Mouse (Mus musculus) ES-E14 (cell line): ENCODE measurements around the gene Hivep3.

Source experiments
- CHD2 ChIP-seq: IDR thresholded peaks from 2 replicates; pipeline ENCODE4 v1.6.1; 2014; ENCODE audit warnings: mild to moderate bottlenecking, low read depth, low read length, inconsistent platforms
- HCFC1 ChIP-seq: IDR thresholded peaks from 2 replicates; pipeline ENCODE4 v1.6.1; 2012; ENCODE audit warnings: low read length, inconsistent platforms, borderline replicate concordance; ENCODE audit not compliant: insufficient read depth
- MAFK ChIP-seq: IDR thresholded peaks from 2 replicates; pipeline ENCODE4 v1.6.1; 2014; ENCODE audit warnings: mild to moderate bottlenecking, low read depth, low read length, inconsistent platforms; ENCODE audit not compliant: insufficient read depth
- ZC3H11A ChIP-seq: IDR thresholded peaks from 2 replicates; pipeline ENCODE4 v1.6.1; 2012; ENCODE audit warnings: low read depth, mild to moderate bottlenecking, inconsistent platforms, low read length, borderline replicate concordance
- ZNF384 ChIP-seq: IDR thresholded peaks from 2 replicates; pipeline ENCODE4 v1.6.1; 2012; ENCODE audit warnings: low read depth, low read length, inconsistent platforms

GRCm38 (mm10) chr4:119919349-119919748 lies 185.8 kb downstream of the Hivep3 start:
- TF ChIP-seq ZNF384, result no peak
- TF ChIP-seq CHD2, result no peak
- no peak for TF ChIP-seq HCFC1
- no peak for TF ChIP-seq ZC3H11A
- TF ChIP-seq MAFK, result no peak
